Mouse (Mus musculus) olfactory bulb, adult 2 months (tissue): ENCODE results near the gene Gm10220.
"Not testable (repeated sequence)": the region's sequence is repeated elsewhere in the genome, so short reads cannot be mapped to it uniquely, and the experiment has no call there.

ENCODE experiments used
- CTCF ChIP-seq: fragments of 200-500 bp; IDR thresholded peaks from 2 replicates; pipeline ENCODE4 v1.5.1; 2012; ENCODE audit warnings: low read depth, mild to moderate bottlenecking, low read length, moderate library complexity; ENCODE audit not compliant: insufficient read depth
- POLR2A ChIP-seq: fragments of 200-500 bp; IDR thresholded peaks from 2 replicates; pipeline ENCODE4 v1.6.1; 2012; ENCODE audit warnings: mild to moderate bottlenecking, low read depth, low read length, moderate library complexity; ENCODE audit not compliant: insufficient read depth

- not testable (repeated sequence) for TF ChIP-seq POLR2A, CTCF
Measured at GRCm38 (mm10) chr5:26089191-26089590, 32.0 kb downstream of the Gm10220 start, which contains the start of gene Gm10471.
